Mouse (Mus musculus): ENCODE measurements around the gene 1110059E24Rik.

- TF ChIP-seq CTCF (IDR thresholded peaks at IDR 0.05; ENCODE audit: insufficient read depth, low read depth, low read length) (no peak), POLR2A (IDR thresholded peaks at IDR 0.05; ENCODE audit: insufficient read depth, low read depth, low read length) (no peak)
Measured at GRCm38 (mm10) chr19:21603836-21604235, 48.9 kb downstream of the 1110059E24Rik start.
